Mouse (Mus musculus): ENCODE measurements around the gene Prkn.

DNA sequence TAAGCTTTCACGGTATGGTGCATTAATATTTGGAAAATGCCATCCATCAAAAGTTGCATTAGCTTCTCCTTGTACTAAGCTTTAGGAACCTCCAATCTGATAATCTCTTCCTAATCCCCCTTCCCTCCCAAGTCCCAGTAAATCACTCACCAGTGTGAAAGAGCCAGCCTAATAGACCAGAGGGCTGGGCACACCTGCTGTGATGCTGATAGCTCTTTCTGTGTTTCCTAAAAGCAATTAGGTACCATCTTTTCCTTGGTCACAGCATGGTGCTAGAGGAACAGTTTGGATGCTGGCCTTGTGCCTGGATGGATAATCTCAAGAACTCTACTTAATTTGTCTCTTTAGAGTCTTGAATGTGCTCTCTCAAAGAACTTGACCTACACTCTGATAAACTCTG is 287.0 kb downstream of the Prkn start:
- TF ChIP-seq FLI1 (IDR thresholded peaks at IDR 0.05; ENCODE audit: low read length): no peak
- TF ChIP-seq GATA1 (IDR thresholded peaks at IDR 0.05; ENCODE audit: borderline replicate concordance, low read length): no peak
